Mouse (Mus musculus): ENCODE data around the gene Mnt.
A peak's percentile ranks its signal among the peaks of the same experiment; 100 is the strongest.

Mnt gene

GRCm38 (mm10) chr11:74850998-74851661 lies 20.4 kb downstream of the Mnt start:
- DNase-seq = no peak

DNA sequence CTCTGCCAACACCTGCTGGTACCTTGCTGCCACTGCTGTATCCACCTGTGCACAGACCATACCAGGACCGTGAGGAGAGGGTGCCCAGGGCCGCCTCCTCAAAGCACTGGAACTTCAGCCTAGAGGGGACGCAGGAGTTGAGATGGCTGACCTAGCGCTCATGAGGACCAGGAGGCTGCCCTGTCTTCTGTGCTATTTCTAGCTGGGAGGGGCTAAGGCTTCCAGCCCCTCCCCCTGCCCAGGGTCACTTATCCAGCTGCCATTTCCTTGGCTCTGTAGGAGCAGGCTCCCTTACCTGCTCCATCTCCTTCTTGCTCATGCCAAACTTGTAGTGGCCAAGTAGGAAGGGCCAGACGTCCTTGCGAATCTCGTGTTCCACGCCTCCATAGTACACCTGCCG lies 27.0 kb downstream of the Mnt start:
- no peak for DNase-seq

- no peak for DNase-seq
Observed at GRCm38 (mm10) chr11:74862129-74862528, 31.4 kb downstream of the Mnt start.

- no peak for DNase-seq
Observed at GRCm38 (mm10) chr11:74863471-74863870, 32.8 kb downstream of the Mnt start.

DNA sequence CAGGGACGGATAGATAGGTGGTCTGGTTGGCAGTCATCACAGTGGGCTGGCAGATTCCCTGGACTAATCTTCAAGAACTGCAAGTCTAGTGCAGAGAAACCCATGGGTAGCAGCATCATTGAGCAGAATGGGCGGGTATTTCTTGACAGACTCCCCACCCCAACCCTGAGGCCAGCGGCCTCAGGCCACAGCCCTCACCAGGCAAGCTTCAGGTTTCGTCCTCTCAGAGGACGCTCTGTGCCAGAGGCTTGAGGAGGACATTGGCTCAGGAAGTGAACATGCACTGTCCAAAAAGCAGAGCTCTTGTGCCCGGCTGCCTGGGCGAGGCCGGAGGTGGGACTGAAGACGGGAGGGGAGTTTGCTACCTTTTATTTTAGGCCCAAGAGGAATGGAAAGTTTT lies 33.7 kb downstream of the Mnt start:
- no peak for DNase-seq

- no peak for DNase-seq
Observed at GRCm38 (mm10) chr11:74865252-74865651, 34.5 kb downstream of the Mnt start.

DNA sequence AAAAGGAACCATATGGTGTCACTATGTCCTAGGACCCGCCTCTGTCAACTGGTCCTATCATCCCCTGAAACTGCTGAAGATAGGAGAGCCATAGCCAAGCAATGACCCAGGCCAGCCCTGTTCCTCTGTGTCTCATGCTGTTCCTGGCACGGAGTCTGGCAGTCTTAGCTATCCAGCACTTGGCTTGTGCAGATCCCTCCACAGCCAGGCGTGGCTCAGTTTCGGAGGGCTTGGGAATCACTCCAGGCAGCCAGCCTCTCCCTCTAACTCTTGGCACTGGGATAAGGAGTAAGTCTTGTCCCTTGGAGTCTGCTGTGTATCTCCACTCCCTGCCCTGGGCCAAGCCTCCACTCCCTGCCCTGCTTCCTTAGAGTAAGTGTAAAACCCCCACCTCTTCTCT lies 35.9 kb downstream of the Mnt start:
- peak; percentile 43 for DNase-seq

GRCm38 (mm10) chr11:74867181-74867580 lies 36.5 kb downstream of the Mnt start:
- no peak for DNase-seq

- no peak for DNase-seq
Observed at GRCm38 (mm10) chr11:74868046-74868760, 37.5 kb downstream of the Mnt start.

DNA sequence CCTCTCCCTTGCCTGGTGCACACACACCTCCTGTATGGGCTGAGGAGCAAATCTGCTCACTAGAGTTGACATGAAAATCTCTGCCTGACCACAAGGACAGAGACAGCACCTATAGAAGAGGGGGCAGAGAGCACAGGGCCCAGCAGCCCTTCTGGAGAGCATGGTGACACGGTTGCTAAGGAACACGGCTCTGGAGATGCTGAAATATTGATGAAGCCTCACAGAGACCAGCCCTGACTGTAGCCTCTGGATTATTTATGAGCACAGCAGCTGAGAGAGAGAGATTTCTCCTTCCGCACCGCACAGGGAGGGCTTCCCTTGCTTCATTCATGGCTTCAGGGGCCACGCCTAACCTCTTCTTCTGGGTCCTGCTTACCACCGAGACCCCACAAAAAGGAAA lies 38.9 kb downstream of the Mnt start:
- no peak for DNase-seq

DNA sequence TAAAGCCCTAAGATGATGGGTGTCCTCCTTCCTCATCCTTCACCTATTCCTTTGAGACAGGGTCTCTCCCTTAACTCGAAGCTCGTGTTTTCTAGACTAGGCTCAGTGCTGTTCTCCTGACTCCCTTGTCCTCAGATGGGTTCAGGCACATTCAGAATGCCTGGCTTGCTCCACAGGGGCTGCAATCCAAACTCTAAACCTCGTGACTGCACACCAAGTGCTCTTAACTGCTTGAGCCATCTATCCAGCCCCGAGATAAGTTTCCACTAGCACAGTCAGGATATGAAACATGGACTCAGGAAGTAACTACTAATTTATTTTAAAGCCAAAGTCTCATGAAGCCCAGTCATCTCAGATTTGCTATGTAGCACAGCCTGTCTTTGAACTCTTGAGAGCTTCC lies 39.8 kb downstream of the Mnt start:
- no peak for DNase-seq

- DNase-seq = peak; percentile 78
Observed at GRCm38 (mm10) chr11:74870991-74871622, 40.4 kb downstream of the Mnt start.

- peak; percentile 73 for DNase-seq
Observed at GRCm38 (mm10) chr11:74874630-74875029, 43.9 kb downstream of the Mnt start.

DNA sequence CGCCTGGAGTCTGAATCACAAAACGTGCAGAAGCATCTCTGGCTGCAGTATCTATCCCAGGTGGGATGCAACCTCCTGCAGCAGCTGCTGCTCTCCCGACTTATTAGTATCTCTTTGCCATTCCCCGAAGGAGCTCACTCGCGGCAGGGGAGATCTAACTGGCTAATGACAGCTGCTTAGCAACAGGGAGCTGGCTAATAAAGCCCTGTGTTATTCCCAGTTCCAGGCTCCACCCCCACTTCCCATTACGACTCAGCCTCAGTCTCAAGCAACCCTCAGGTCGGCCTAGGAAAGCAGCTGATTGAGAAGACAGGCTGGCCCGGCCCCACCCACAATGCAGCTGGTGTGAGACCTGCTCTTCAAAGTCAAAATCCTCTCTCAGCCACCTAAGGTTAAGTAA lies 46.1 kb downstream of the Mnt start:
- peak; percentile 76 for DNase-seq

GRCm38 (mm10) chr11:74880999-74881398 lies 50.3 kb downstream of the Mnt start:
- no peak for DNase-seq

DNA sequence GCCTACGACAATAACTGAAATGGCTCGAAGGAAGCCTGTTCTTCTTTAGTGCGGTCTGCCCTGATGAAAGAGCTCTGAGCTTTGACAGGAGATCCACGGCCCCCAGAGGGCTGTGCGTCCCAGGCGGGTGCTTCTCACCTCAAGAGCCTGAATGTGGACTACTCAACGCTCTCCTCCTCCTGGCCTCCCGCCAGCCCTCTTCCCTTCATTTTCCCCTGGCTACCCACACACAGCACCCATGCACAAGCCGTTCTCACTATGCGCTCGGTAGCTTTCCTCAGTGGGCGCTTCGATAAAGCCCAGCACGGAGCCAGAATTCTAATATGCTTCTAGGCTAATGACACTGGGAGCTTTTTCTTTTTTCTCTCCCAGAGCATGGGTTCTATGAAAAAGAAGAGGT lies 51.3 kb downstream of the Mnt start:
- DNase-seq = peak; percentile 78

DNA sequence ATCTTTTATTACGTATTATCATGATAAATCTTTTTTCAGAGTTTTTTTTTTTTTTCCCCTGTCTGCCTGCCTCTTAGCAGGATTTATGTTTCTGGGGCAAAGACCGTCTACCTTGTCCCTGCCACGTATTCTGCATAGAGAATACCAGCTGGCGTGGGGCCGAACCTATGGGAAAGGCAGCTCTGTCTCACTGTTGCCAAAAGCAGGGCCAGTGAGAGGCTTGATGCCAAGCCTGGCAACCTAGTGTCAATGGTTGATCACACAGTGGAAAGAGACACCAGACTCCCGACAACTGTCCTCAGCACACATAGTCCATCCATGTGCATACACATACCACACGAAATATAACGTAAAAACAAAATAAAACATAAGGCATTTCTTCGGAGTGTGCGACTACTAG lies 52.4 kb downstream of the Mnt start:
- DNase-seq = no peak

DNA sequence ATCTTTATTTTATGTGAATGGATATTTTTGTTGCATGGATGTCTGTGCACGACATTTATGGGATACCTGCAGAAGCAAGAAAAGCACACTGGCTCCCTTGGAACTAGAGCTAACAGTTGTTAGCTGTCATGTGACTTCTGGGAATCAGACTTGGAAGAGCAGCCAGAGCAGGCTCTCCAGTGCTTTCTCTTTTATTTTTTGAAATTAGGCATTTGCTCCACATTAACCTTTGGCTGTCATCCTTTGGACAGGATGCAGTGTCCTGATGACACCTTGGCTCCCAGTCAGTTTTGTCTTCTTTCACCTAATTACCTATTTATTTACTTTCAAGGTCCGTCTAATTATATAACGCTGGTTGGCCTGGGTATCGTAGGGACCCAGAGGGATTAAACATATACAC lies 63.9 kb downstream of the Mnt start:
- no peak for DNase-seq

Measured in right cerebral cortex, adult 18-20 months (tissue).